Mouse (Mus musculus) yolk sac, embryonic 10.5 days (tissue): Measurements from ENCODE around the gene Ddx27.

Source experiments
- DNase-seq: peaks from one replicate; pipeline ENCODE4 v3.0.0-alpha.2; 2017; ENCODE audit warnings: low spot score

The Ddx27 gene

GRCm38 (mm10) chr2:167081639-167082038 lies 66.6 kb downstream of the Ddx27 start:
- no peak for DNase-seq
